Mouse (Mus musculus): ENCODE data around the gene 4930432K21Rik. TPM values are rescaled to one million over a fixed set of nuclear protein-coding genes. Genes with fewer than 3 reads are reported as not detected.

4930432K21Rik gene
- total and polyA plus RNA-seq, 3 experiments, result 0.09 TPM; not detected in 2

- dilution Hi-C loops (cut with MboI; ENCODE audit: extremely low pct_ligation_motif_present, extremely low pct_unique_long_range_greater_than_20kb, low sequenced_read_pairs), result no loop called here
These were observed 28.7 kb downstream of the 4930432K21Rik start for GRCm38 (mm10) chr8:84176560-84176959.

DNA sequence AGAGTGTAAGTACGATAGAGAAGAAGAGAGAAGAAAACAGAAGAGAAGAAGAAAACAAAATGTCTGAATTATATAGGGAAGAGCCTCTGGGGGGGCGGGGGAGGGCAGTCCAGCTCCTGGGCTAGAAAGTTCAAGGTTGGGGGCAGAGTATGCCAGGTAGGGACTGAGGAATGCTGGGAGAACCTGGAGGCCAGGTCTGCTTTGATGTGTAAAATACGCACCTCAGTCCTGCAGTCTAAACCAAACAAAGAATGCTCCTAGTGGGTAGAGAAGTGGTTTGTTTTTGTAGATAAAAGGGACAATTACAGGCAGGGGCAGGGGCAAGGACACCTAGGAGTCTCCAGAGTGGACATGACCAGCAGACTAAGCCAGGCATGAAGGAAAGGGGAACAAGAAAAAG lies 29.6 kb downstream of the 4930432K21Rik start:
- Histone ChIP-seq H3K9ac (ENCODE audit: insufficient read depth, low read depth) (no peak overlapping the region), H3K4me2 (ENCODE audit: insufficient read depth, low read depth, poor library complexity, severe bottlenecking) (no peak overlapping the region), H3K9me3 (replicated peaks; ENCODE audit: low read length) (no peaks in the 10 kb centered on the region), H3K4me3 (replicated peaks in 1 of 3; ENCODE audit: low read depth in 2 of 3, low read length in 2 of 3, poor library complexity in 1 of 3) (no peak overlapping the region), H3K79me2 (replicated peaks; ENCODE audit: control insufficient read depth, extremely low read depth, insufficient read depth, poor library complexity, severe bottlenecking) (no peaks in the 10 kb centered on the region), H3K36me3 (replicated peaks in 1 of 2; ENCODE audit: control insufficient read depth in 1 of 2, insufficient read depth in 1 of 2, low read length in 1 of 2) (no peaks in the 10 kb centered on the region), H3K27me3 (replicated peaks) (peaks cover 43% of the 10 kb centered on the region), H3K4me1 (ENCODE audit: control insufficient read depth in 1 of 2, insufficient read depth in 2 of 2) (peaks cover 8 to 11% of the 10 kb centered on the region in 2 experiments), H3K27ac (ENCODE audit: insufficient read depth, low read depth) (no peak overlapping the region)
- dilution Hi-C loops (cut with MboI; ENCODE audit: extremely low pct_ligation_motif_present, extremely low pct_unique_long_range_greater_than_20kb, low sequenced_read_pairs), result no loop called here
- in situ Hi-C loops (cut with MboI; ENCODE audit: low pct_ligation_motif_present, low pct_unique_long_range_greater_than_20kb, low sequenced_read_pairs), result no loop called here
- no peak for TF ChIP-seq UBTF (IDR thresholded peaks at IDR 0.05; ENCODE audit: low read depth, low read length)
- no peak for TF ChIP-seq POLR2A (IDR thresholded peaks at IDR 0.05; ENCODE audit: low read depth, low read length)
- TF ChIP-seq PAX5 (IDR thresholded peaks at IDR 0.05; ENCODE audit: low read length), result no peak
- TF ChIP-seq SIN3A (IDR thresholded peaks at IDR 0.05; ENCODE audit: low read length), result no peak
- no peak for TF ChIP-seq CTCF (conservative IDR thresholded peaks at IDR 0.05 in 1 of 2, IDR thresholded peaks at IDR 0.05 in 1 of 2; ENCODE audit: low read depth in 2 of 2, low read length in 2 of 2)
- no peak for TF ChIP-seq RAD21 (IDR thresholded peaks at IDR 0.05; ENCODE audit: low read depth, low read length)
- no peak for TF ChIP-seq MAX (IDR thresholded peaks at IDR 0.05; ENCODE audit: low read length)
- no peak for TF ChIP-seq NELFE (IDR thresholded peaks at IDR 0.05; ENCODE audit: low read depth, low read length)
- no peak for TF ChIP-seq USF2 (conservative IDR thresholded peaks at IDR 0.05; ENCODE audit: low read depth, low read length)
- no peak for TF ChIP-seq ZMIZ1 (IDR thresholded peaks at IDR 0.05; ENCODE audit: low read depth, low read length)
- no peak for TF ChIP-seq BHLHE40 (IDR thresholded peaks at IDR 0.05; ENCODE audit: low read depth, low read length)
- no peak for TF ChIP-seq MEF2A (IDR thresholded peaks at IDR 0.05; ENCODE audit: borderline replicate concordance, low read depth, low read length)
- no peak for TF ChIP-seq JUND (conservative IDR thresholded peaks at IDR 0.05; ENCODE audit: low read depth, low read length)
- TF ChIP-seq E2F4 (IDR thresholded peaks at IDR 0.05; ENCODE audit: insufficient replicate concordance, low read depth, low read length), result no peak
- no peak for TF ChIP-seq IRF4 (IDR thresholded peaks at IDR 0.05; ENCODE audit: low read depth, low read length)
- no peak for TF ChIP-seq CHD1 (IDR thresholded peaks at IDR 0.05; ENCODE audit: low read depth, low read length)
- no peak for TF ChIP-seq SMC3 (IDR thresholded peaks at IDR 0.05; ENCODE audit: low read depth, low read length)
- no peak for TF ChIP-seq TBP (conservative IDR thresholded peaks at IDR 0.05; ENCODE audit: low read depth, low read length)
- no peak for DNase-seq (ENCODE audit: extremely low read depth)

More at GRCm38 (mm10) chr8:84176560-84176959, 28.7 kb downstream of the 4930432K21Rik start:
- TF ChIP-seq JUND (conservative IDR thresholded peaks at IDR 0.05; ENCODE audit: low read depth, low read length), result no peak
- TF ChIP-seq TCF12 (IDR thresholded peaks at IDR 0.05; ENCODE audit: low read depth, low read length), result no peak
- no peak for TF ChIP-seq POLR2AphosphoS2 (IDR thresholded peaks at IDR 0.05; ENCODE audit: low read depth, low read length)
- no peak for TF ChIP-seq KAT2A (IDR thresholded peaks at IDR 0.05; ENCODE audit: insufficient replicate concordance, low read length)
- TF ChIP-seq ELF1 (IDR thresholded peaks at IDR 0.05; ENCODE audit: low read depth, low read length), result no peak
- Histone ChIP-seq H3K4me2 (ENCODE audit: insufficient read depth, low read depth, poor library complexity, severe bottlenecking) (no peak overlapping the region), H3K9ac (ENCODE audit: insufficient read depth, low read depth) (no peak overlapping the region), H3K4me3 (replicated peaks in 1 of 3; ENCODE audit: low read depth in 2 of 3, low read length in 2 of 3, poor library complexity in 1 of 3) (no peak overlapping the region), H3K9me3 (replicated peaks; ENCODE audit: low read length) (no peaks in the 10 kb centered on the region), H3K36me3 (replicated peaks in 1 of 2; ENCODE audit: control insufficient read depth in 1 of 2, insufficient read depth in 1 of 2, low read length in 1 of 2) (no peaks in the 10 kb centered on the region), H3K27me3 (replicated peaks) (peaks cover 52% of the 10 kb centered on the region), H3K4me1 (ENCODE audit: control insufficient read depth in 1 of 2, insufficient read depth in 2 of 2) (peaks cover 8 to 11% of the 10 kb centered on the region in 2 experiments), H3K79me2 (replicated peaks; ENCODE audit: control insufficient read depth, extremely low read depth, insufficient read depth, poor library complexity, severe bottlenecking) (no peaks in the 10 kb centered on the region), H3K27ac (ENCODE audit: insufficient read depth, low read depth) (no peak overlapping the region)
- no peak for DNase-seq (ENCODE audit: extremely low read depth)
- in situ Hi-C loops (cut with MboI; ENCODE audit: low pct_ligation_motif_present, low pct_unique_long_range_greater_than_20kb, low sequenced_read_pairs), result no loop called here
